Mouse (Mus musculus): ENCODE measurements around the gene Tbcc.

- TF ChIP-seq SIN3A (IDR thresholded peaks at IDR 0.05; ENCODE audit: low read length): no peak
- no peak for TF ChIP-seq CTCF (conservative IDR thresholded peaks at IDR 0.05 in 1 of 2, IDR thresholded peaks at IDR 0.05 in 1 of 2; ENCODE audit: low read depth in 2 of 2, low read length in 2 of 2)
- no peak for TF ChIP-seq TCF12 (IDR thresholded peaks at IDR 0.05; ENCODE audit: low read depth, low read length)
Measured at GRCm38 (mm10) chr17:46880322-46880721, 10.2 kb upstream of the Tbcc start.
